Mouse (Mus musculus) heart, embryonic 11.5 days (tissue): ENCODE measurements at regions not wholly inside any gene's neighbourhood (a gene's known extent, or its start where the extent isn't known, plus 50 kb on each side); places are given as distances from the start of the nearest gene placed in this dataset.

ENCODE experiments used
- ATAC-seq: fragments of 200-750 bp; cut with Nextera tagmentation; replicated peaks from 2 replicates; pipeline ENCODE4 v1.8.0; 2017; ENCODE audit warnings: moderate library complexity; ENCODE audit not compliant: insufficient number of reproducible peaks, low FRiP score, low TSS enrichment
- H3K27ac ChIP-seq: fragments of 300-500 bp; sonication (generic); 2 replicates; pipeline ENCODE4 v1.5.1; 2014; ENCODE audit warnings: mild to moderate bottlenecking, low read depth, low read length
- H3K27me3 ChIP-seq: fragments of 300-500 bp; sonication (generic); 2 replicates; pipeline ENCODE4 v1.6.1; 2014; ENCODE audit warnings: mild to moderate bottlenecking, low read length, mixed read lengths; ENCODE audit not compliant: control insufficient read depth, insufficient read depth
- H3K36me3 ChIP-seq: fragments of 300-500 bp; sonication (generic); 2 replicates; pipeline ENCODE4 v1.6.1; 2014; ENCODE audit warnings: mild to moderate bottlenecking, low read length, moderate library complexity, mixed read lengths; ENCODE audit not compliant: control insufficient read depth, insufficient read depth
- H3K4me1 ChIP-seq: fragments of 300-500 bp; sonication (generic); 2 replicates; pipeline ENCODE4 v1.6.1; 2014; ENCODE audit warnings: low read length; ENCODE audit not compliant: control insufficient read depth, insufficient read depth
- H3K4me2 ChIP-seq: fragments of 300-500 bp; sonication (generic); 2 replicates; pipeline ENCODE4 v1.6.1; 2014; ENCODE audit warnings: mild to moderate bottlenecking, moderate library complexity
- H3K4me3 ChIP-seq: fragments of 300-500 bp; sonication (generic); 2 replicates; pipeline ENCODE4 v1.5.1; 2014; ENCODE audit warnings: low read depth, low read length
- H3K9ac ChIP-seq: fragments of 300-500 bp; sonication (generic); 2 replicates; pipeline ENCODE4 v1.6.1; 2014; ENCODE audit warnings: mild to moderate bottlenecking, low read depth, low read length, moderate library complexity
- H3K9me3 ChIP-seq: fragments of 300-500 bp; sonication (generic); replicated peaks from 2 replicates; pipeline ENCODE4 v1.6.1; 2016; ENCODE audit warnings: low read length; ENCODE audit not compliant: control insufficient read depth
- WGBS: fragments of 180-500 bp; shearing (Covaris S2); extraction: QIAGEN DNeasy Blood & Tissue Kit; methylation state at CpG from one replicate; pipeline ENCODE4 v1.1.7; 2014; ENCODE audit not compliant: insufficient replicate concordance; 5-methylcytosine and 5-hydroxymethylcytosine counted together

DNA sequence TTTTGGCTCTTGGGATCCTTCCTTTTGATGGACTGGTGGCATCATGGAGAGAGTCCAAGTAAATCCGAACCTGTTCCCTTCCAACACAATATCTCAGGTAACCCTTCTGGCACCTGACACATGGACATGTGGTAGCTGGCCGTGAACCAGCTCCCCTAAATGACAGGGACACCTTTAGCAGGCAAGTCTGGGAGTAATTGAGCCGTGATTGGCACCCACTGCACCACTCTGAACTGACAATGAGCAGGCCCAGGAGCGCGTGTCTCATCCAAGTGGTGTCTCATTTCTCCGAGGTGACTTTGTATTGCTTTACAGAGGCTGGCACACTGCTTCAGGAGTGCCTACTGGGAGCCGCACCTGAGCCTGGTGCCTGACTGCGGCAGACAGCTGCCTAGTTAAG, 203.5 kb downstream of the Snx10 start:
- H3K27me3 ChIP-seq: no peaks in the 10 kb centered on the region
- H3K9ac ChIP-seq: no peak overlapping the region
- no peak overlapping the region for H3K4me3 ChIP-seq
- no peak overlapping the region for H3K27ac ChIP-seq
- H3K4me2 ChIP-seq: no peak overlapping the region
- H3K36me3 ChIP-seq: no peaks in the 10 kb centered on the region
- no peak for ATAC-seq
- peaks cover 5% of the 10 kb centered on the region; the same call in 1 of the 2 replicates for H3K4me1 ChIP-seq
- H3K9me3 ChIP-seq: no peaks in the 10 kb centered on the region
- 71% methylated on average over 8 of the region's 8 CpGs for WGBS

DNA sequence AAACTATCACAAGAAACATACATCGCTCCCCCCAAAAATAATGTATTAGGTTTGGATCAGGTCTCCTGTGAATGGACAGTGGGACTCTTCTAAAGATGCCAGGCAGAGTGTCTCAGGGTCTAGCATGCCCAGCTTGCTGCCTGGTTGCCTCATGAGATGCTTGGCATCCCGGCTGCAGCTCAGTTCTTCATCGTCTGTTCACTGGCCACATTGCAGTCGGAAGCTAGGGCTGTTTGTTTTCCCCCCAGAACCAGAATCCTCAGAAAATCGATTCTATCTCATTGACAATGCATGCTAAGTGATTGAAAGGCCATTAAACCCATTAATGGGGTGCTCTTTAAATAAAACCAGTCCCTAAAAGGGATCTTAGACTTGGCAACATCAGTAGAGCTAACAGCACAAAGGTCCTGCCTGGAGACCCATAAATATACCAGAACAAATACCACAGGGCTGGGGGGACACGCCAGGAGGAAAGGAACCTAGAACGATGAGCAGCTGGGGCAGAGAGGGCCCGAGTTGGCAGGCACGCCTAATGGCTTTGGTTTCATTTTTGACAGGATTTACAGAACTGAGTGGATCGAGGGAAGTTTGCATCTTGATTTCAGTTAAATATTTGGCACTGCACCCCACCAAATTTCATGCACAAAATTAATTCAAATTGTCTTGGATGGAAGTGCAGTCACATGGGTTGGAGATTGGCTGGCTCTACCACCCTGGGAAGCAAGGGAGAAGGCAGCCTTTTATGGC, 205.3 kb downstream of the Snx10 start:
- 76% methylated on average over 10 of the region's 10 CpGs for WGBS
- H3K9ac ChIP-seq: no peak overlapping the region
- ATAC-seq: no peak
- no peaks in the 10 kb centered on the region for H3K27me3 ChIP-seq
- H3K27ac ChIP-seq: no peak overlapping the region
- H3K4me2 ChIP-seq: no peak overlapping the region
- no peak overlapping the region for H3K4me3 ChIP-seq
- H3K9me3 ChIP-seq: no peaks in the 10 kb centered on the region
- no peaks in the 10 kb centered on the region for H3K36me3 ChIP-seq
- H3K4me1 ChIP-seq: peaks cover 5% of the 10 kb centered on the region; the same call in 1 of the 2 replicates

DNA sequence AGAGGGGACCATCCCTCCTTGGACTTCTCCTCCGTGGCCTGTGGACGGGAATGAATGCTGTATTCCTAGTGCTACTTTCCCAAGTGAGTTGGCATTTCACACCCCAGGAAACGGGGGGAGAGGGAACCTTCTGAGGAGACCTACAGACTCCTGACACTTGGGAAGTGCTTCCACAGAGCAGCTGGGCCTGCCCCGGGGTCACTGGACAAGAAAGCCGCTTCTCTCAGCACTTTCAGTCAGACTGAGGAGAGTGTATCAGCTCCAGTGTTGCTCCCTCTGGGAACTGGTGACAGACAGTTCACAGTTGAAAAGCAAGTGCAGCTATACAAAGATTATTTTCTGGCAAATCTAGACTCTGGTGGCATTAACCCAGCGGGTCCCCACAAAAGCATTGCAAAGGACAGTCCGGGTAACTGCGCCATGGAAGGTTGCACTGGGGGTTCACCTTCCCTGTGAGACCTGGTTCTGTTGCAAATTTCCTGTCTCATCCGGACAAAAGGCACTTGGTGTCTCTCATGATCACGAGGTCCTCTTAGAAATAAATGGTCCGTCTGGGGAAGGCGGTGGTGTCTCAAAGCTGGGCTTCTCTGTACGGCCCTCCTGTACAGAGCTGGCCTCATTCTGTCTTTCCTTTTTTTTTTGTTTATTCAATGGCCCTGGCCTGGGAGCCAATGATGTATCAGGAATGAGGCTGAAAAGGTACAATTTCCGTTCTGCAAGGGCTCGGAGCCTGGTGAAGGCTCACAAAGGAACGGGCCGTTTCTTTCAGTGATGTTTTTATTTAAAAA, 207.1 kb downstream of the Snx10 start:
- Histone ChIP-seq H3K27ac (no peak overlapping the region), H3K4me2 (no peak overlapping the region), H3K4me1 (peaks cover 5% of the 10 kb centered on the region; the same call in 1 of the 2 replicates), H3K4me3 (no peak overlapping the region), H3K9ac (no peak overlapping the region), H3K36me3 (no peaks in the 10 kb centered on the region), H3K9me3 (no peaks in the 10 kb centered on the region), H3K27me3 (no peaks in the 10 kb centered on the region)
- 55% methylated on average over 17 of the region's 17 CpGs for WGBS
- no peak for ATAC-seq

DNA sequence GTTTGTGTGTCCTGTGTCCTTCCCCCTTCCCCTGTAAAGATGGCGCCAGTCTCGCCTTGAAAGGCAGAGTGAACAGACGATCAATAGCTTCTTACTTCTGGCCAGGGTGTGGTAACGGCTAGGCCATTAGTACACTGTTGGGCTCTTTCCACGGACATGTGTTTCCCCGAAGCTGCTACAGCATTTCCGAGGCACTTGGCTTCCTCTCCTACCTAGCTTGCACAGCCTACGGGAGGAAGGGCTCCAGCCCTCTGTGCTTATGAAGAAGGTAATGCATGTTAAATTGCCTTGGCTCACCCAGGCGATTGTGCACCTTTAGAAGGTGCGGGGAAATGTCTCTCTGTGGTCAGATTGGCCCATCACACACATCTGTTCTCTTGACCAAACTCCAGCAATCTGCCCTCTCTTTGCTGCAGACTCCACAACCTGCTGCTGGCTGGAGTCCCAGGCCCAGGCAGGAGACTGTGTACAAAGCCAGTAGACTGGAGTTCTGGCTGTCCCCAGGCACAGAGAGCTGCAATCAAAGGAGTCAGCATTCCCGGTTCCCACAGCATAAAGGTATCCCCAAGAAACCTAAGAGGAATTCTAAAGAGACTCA, 208.7 kb downstream of the Snx10 start:
- H3K4me2 ChIP-seq: no peak overlapping the region
- no peaks in the 10 kb centered on the region for H3K36me3 ChIP-seq
- no peak overlapping the region for H3K4me3 ChIP-seq
- peaks cover 5% of the 10 kb centered on the region; the same call in 1 of the 2 replicates for H3K4me1 ChIP-seq
- no peaks in the 10 kb centered on the region for H3K9me3 ChIP-seq
- no peak overlapping the region for H3K27ac ChIP-seq
- no peak for ATAC-seq
- H3K27me3 ChIP-seq: no peaks in the 10 kb centered on the region
- 72% methylated on average over 11 of the region's 11 CpGs for WGBS
- H3K9ac ChIP-seq: no peak overlapping the region

DNA sequence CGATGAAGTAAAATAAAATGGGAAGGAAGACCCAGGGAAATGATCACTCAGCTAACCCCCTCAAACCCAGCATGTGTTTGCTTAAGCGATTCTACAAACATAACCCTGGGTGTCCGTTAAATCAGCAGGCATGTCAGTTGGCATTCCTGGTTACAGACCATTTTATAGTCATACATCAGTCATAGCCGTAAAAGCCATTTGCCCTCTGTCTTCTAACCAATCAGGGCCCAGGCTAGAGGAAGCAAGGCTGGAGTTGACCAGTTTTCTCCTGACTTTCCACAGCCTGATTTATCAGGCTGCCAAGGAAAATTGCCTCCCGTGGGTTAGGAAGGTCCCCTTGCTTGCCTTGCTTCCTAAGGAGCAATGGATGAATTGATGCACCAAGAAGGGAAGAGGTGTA, 212.3 kb downstream of the Snx10 start:
- 78% methylated on average over 5 of the region's 5 CpGs for WGBS

DNA sequence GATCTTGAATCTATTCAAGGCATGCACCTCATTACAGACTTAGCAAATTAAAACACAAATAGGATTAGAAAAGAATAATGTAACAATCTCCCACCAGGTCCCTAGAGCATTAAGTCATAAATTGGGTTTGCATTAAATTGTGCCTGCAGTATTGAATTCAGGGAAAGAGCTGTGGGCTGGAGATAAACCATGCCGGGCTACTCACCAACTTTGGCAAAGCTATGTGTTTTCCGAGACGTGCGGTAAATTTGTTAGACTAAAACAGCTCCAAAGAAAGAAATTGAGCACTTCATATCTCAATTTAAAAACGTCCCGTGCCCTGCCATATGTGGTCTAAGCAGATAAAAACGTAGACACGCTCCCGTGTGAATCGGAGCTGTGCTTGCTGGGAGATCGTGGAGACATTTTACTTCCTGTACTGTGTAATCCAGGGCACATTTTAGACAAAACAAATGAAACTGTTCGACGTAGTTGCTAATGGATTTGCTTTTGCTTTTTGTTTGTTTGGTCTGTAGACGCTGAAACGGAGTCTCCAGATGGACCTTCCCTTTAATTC, 219.5 kb downstream of the Snx10 start:
- H3K27me3 ChIP-seq: no peaks in the 10 kb centered on the region
- H3K4me3 ChIP-seq: no peak overlapping the region
- H3K4me2 ChIP-seq: peak overlapping the region; percentile 9; the same call in 1 of the 2 replicates
- no peaks in the 10 kb centered on the region for H3K9me3 ChIP-seq
- no peak overlapping the region for H3K9ac ChIP-seq
- 64% methylated on average over 15 of the region's 15 CpGs for WGBS
- ATAC-seq: no peak
- H3K27ac ChIP-seq: no peak overlapping the region
- no peaks in the 10 kb centered on the region for H3K36me3 ChIP-seq
- 0 out of 2 replicates have a peak, but pooled peaks cover 4% of the 10 kb centered on the region for H3K4me1 ChIP-seq

More for the DNA sequence above, 212.3 kb downstream of the Snx10 start:
- ATAC-seq: no peak
- no peak overlapping the region for H3K27ac ChIP-seq
- H3K4me2 ChIP-seq: no peak overlapping the region
- H3K9ac ChIP-seq: no peak overlapping the region
- H3K4me3 ChIP-seq: no peak overlapping the region
- no peaks in the 10 kb centered on the region for H3K27me3 ChIP-seq
- H3K4me1 ChIP-seq: peaks cover 4% of the 10 kb centered on the region; the same call in 1 of the 2 replicates
- H3K9me3 ChIP-seq: no peaks in the 10 kb centered on the region
- no peaks in the 10 kb centered on the region for H3K36me3 ChIP-seq

DNA sequence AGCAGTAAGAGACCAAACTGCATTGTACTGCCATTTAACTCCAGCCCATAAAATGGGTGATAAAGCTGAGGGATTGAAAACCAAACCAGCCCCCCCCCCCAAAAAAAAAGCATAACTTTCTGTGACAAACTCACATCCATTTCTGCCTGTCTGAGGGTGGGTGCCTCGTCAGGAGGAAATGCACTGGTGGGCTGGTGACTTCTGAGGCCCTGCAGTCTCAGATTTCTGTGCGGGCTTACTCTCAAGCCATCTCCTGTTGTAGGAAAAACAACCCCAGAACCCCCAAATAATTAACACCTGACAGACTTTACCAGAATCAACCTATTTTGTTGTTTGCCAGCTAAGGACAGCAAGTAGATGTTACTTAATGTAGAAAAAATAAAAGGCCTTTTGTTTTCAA, 220.9 kb downstream of the Snx10 start:
- no peaks in the 10 kb centered on the region for H3K4me1 ChIP-seq
- no peak for ATAC-seq
- no peak overlapping the region for H3K27ac ChIP-seq
- H3K9me3 ChIP-seq: no peaks in the 10 kb centered on the region
- WGBS: 59% methylated on average over 2 of the region's 2 CpGs
- H3K27me3 ChIP-seq: no peaks in the 10 kb centered on the region
- H3K36me3 ChIP-seq: no peaks in the 10 kb centered on the region
- H3K4me2 ChIP-seq: no peak overlapping the region
- H3K9ac ChIP-seq: no peak overlapping the region
- no peak overlapping the region for H3K4me3 ChIP-seq

DNA sequence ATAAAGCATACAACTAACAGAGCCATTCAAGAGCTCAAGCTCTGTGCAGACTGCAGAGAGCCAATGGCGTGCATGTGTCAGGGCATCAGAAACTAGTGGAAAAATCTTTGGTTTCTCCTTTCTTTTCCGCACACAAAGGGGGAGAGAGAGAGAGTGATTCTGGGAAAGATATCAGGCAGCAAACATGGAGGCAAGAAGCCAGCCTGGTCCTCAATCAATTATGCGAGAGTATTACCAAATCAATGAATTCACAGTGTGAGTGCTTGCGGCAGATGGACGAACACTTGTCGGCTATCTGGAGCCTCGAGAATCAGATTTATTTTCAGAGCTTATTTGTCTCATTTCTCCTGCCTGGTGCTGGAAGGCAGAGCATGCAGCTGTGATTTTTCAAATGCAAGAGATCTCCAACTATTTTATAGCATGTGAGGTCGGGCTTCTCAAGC, 230.6 kb downstream of the Snx10 start:
- 65% methylated on average over 8 of the region's 8 CpGs for WGBS
- peaks cover 11% of the 10 kb centered on the region; the same call in 1 of the 2 replicates for H3K4me1 ChIP-seq
- H3K4me3 ChIP-seq: no peak overlapping the region
- H3K9me3 ChIP-seq: no peaks in the 10 kb centered on the region
- H3K27me3 ChIP-seq: no peaks in the 10 kb centered on the region
- H3K9ac ChIP-seq: no peak overlapping the region
- H3K36me3 ChIP-seq: no peaks in the 10 kb centered on the region
- H3K4me2 ChIP-seq: no peak overlapping the region
- ATAC-seq: no peak
- no peak overlapping the region for H3K27ac ChIP-seq
